Mouse (Mus musculus): Measurements from ENCODE around the gene Zfyve26.

DNA sequence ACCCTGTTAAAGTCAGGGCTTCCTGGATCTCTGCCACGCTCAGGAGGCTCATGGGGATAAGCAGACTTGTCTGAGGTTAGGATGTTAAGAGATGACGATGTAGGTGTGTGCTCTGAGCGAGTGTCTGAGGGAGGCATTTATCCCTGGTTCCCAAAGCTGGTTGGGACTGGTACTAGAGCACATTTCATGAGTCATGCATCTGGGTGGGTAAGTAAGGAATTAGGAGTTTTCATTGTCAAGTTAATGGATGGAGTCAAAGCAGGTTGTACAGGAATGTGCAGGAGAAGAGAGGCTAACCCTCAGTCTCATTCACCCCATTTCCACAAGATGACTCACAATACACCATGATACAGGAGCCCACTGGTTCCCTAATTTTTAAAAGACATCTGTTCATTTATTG lies 48.0 kb downstream of the Zfyve26 start:
- TF ChIP-seq CTCF (IDR thresholded peaks at IDR 0.05; ENCODE audit: borderline replicate concordance, insufficient read depth, low read depth, low read length): no peak
- no peak for TF ChIP-seq POLR2A (IDR thresholded peaks at IDR 0.05; ENCODE audit: borderline replicate concordance, insufficient read depth, low read length)
